Mouse (Mus musculus): Measurements from ENCODE around the gene Unc5b. TPM values are rescaled to one million over a fixed set of nuclear protein-coding genes. Genes with fewer than 3 reads are reported as not detected.
"Not testable (repeated sequence)": the region's sequence is repeated elsewhere in the genome, so short reads cannot be mapped to it uniquely, and the experiment has no call there.

Unc5b gene
- total and polyA plus RNA-seq, 3 experiments = 0.04 to 0.21 (median 0.06) TPM

DNA sequence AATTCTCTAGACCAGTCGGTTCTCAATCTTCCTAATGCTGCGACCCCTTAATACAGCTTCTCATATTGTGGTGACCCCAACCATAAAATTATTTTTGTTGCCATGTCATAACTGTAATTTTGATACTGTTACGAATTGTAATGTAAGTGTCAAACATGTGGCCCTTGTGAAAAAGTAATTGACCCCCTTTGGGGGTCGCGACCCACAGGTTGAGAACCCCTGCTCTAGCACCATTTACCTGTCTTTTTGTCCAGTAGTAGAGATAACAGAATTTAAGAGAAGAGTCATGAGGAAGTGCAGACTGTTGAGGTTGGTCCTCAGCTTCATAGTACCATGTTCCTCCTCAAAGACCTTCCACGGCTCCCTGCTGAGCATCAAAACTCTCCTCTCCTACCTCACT, 31.9 kb upstream of the Unc5b start:
- in situ Hi-C loops (cut with MboI; ENCODE audit: low pct_ligation_motif_present, low pct_unique_long_range_greater_than_20kb, low sequenced_read_pairs) = no loop called here
- Histone ChIP-seq H3K79me2 (replicated peaks; ENCODE audit: control insufficient read depth, extremely low read depth, insufficient read depth, poor library complexity, severe bottlenecking) (no peaks in the 10 kb centered on the region), H3K4me2 (ENCODE audit: insufficient read depth, low read depth, poor library complexity, severe bottlenecking) (no peak overlapping the region), H3K4me3 (replicated peaks in 1 of 3; ENCODE audit: low read depth in 2 of 3, low read length in 2 of 3, poor library complexity in 1 of 3) (no peak overlapping the region), H3K27me3 (replicated peaks) (peaks cover 85% of the 10 kb centered on the region), H3K9me3 (replicated peaks; ENCODE audit: low read length) (no peaks in the 10 kb centered on the region), H3K4me1 (ENCODE audit: control insufficient read depth in 1 of 2, insufficient read depth in 2 of 2) (no peaks in the 10 kb centered on the region), H3K9ac (ENCODE audit: insufficient read depth, low read depth) (no peak overlapping the region), H3K36me3 (replicated peaks in 1 of 2; ENCODE audit: control insufficient read depth in 1 of 2, insufficient read depth in 1 of 2, low read length in 1 of 2) (no peaks in the 10 kb centered on the region), H3K27ac (ENCODE audit: insufficient read depth, low read depth) (no peak overlapping the region)
- dilution Hi-C loops (cut with MboI; ENCODE audit: extremely low pct_ligation_motif_present, extremely low pct_unique_long_range_greater_than_20kb, low sequenced_read_pairs) = no loop called here
- TF ChIP-seq BHLHE40 (IDR thresholded peaks at IDR 0.05; ENCODE audit: low read depth, low read length) = no peak
- no peak for TF ChIP-seq SIN3A (IDR thresholded peaks at IDR 0.05; ENCODE audit: low read length)
- no peak for DNase-seq (ENCODE audit: extremely low read depth)

GRCm38 (mm10) chr10:60862477-60863293, 31.3 kb upstream of the Unc5b start:
- no peak overlapping the region for H3K27ac ChIP-seq (ENCODE audit: insufficient read depth, low read depth)
- 0 out of 2 replicates have a peak overlapping the region, but pooled peaks have one; percentile 5 for H3K4me2 ChIP-seq (ENCODE audit: insufficient read depth, low read depth, poor library complexity, severe bottlenecking)
- TF ChIP-seq KAT2A (IDR thresholded peaks at IDR 0.05; ENCODE audit: insufficient replicate concordance, low read length) = no peak
- no peak for TF ChIP-seq GABPA (IDR thresholded peaks at IDR 0.05; ENCODE audit: insufficient replicate concordance, low read depth, low read length)
- no peak for TF ChIP-seq MEF2A (IDR thresholded peaks at IDR 0.05; ENCODE audit: borderline replicate concordance, low read depth, low read length)
- TF ChIP-seq MAFK (IDR thresholded peaks at IDR 0.05; ENCODE audit: insufficient replicate concordance, low read length) = no peak
- TF ChIP-seq ZNF384 (IDR thresholded peaks at IDR 0.05; ENCODE audit: low read depth, low read length) = no peak
- TF ChIP-seq MAZ (IDR thresholded peaks at IDR 0.05; ENCODE audit: low read depth, low read length) = no peak
- no peak for TF ChIP-seq MAX (IDR thresholded peaks at IDR 0.05; ENCODE audit: low read length)
- TF ChIP-seq USF2 (conservative IDR thresholded peaks at IDR 0.05; ENCODE audit: low read depth, low read length) = no peak
- TF ChIP-seq CHD1 (IDR thresholded peaks at IDR 0.05; ENCODE audit: low read depth, low read length) = no peak
- no peak for TF ChIP-seq TBP (conservative IDR thresholded peaks at IDR 0.05; ENCODE audit: low read depth, low read length)
- no peak for TF ChIP-seq USF1 (IDR thresholded peaks at IDR 0.05; ENCODE audit: low read depth, low read length)
- no peak for TF ChIP-seq MXI1 (IDR thresholded peaks at IDR 0.05; ENCODE audit: low read depth, low read length)
- TF ChIP-seq NELFE (IDR thresholded peaks at IDR 0.05; ENCODE audit: low read depth, low read length) = no peak
- no peak for TF ChIP-seq ELF1 (IDR thresholded peaks at IDR 0.05; ENCODE audit: low read depth, low read length)
- TF ChIP-seq IRF4 (IDR thresholded peaks at IDR 0.05; ENCODE audit: low read depth, low read length) = no peak
- no peak for TF ChIP-seq CTCF (conservative IDR thresholded peaks at IDR 0.05 in 1 of 2, IDR thresholded peaks at IDR 0.05 in 1 of 2; ENCODE audit: low read depth in 2 of 2, low read length in 2 of 2)
- TF ChIP-seq ZC3H11A (IDR thresholded peaks at IDR 0.05; ENCODE audit: low read depth, low read length) = no peak
- TF ChIP-seq POLR2A (IDR thresholded peaks at IDR 0.05; ENCODE audit: low read depth, low read length) = no peak
- no peak for TF ChIP-seq EP300 (IDR thresholded peaks at IDR 0.05; ENCODE audit: low read length)
- TF ChIP-seq E2F4 (IDR thresholded peaks at IDR 0.05; ENCODE audit: insufficient replicate concordance, low read depth, low read length) = no peak
- no peaks in the 10 kb centered on the region for H3K79me2 ChIP-seq (replicated peaks; ENCODE audit: control insufficient read depth, extremely low read depth, insufficient read depth, poor library complexity, severe bottlenecking)
- H3K4me3 ChIP-seq (replicated peaks in 1 of 3; ENCODE audit: low read depth in 2 of 3, low read length in 2 of 3, poor library complexity in 1 of 3) = no peak overlapping the region
- no peaks in the 10 kb centered on the region for H3K9me3 ChIP-seq (replicated peaks; ENCODE audit: low read length)
- no peak overlapping the region for H3K9ac ChIP-seq (ENCODE audit: insufficient read depth, low read depth)
- DNase-seq (ENCODE audit: extremely low read depth) = no peak
- in situ Hi-C loops (cut with MboI; ENCODE audit: low pct_ligation_motif_present, low pct_unique_long_range_greater_than_20kb, low sequenced_read_pairs) (no loop called here), dilution Hi-C loops (cut with MboI; ENCODE audit: extremely low pct_ligation_motif_present, extremely low pct_unique_long_range_greater_than_20kb, low sequenced_read_pairs) (no loop called here)
- H3K4me1 ChIP-seq (ENCODE audit: control insufficient read depth in 1 of 2, insufficient read depth in 2 of 2) = no peaks in the 10 kb centered on the region
- no peaks in the 10 kb centered on the region for H3K36me3 ChIP-seq (replicated peaks in 1 of 2; ENCODE audit: control insufficient read depth in 1 of 2, insufficient read depth in 1 of 2, low read length in 1 of 2)
- peaks cover 85% of the 10 kb centered on the region for H3K27me3 ChIP-seq (replicated peaks)

GRCm38 (mm10) chr10:60845271-60845670, 13.9 kb upstream of the Unc5b start:
- dilution Hi-C loops (cut with MboI; ENCODE audit: extremely low pct_ligation_motif_present, extremely low pct_unique_long_range_greater_than_20kb, low sequenced_read_pairs); H3K27ac ChIP-seq (ENCODE audit: insufficient read depth, low read depth); H3K36me3 ChIP-seq (replicated peaks in 1 of 2; ENCODE audit: control insufficient read depth in 1 of 2, insufficient read depth in 1 of 2, low read length in 1 of 2); H3K4me1 ChIP-seq (ENCODE audit: control insufficient read depth in 1 of 2, insufficient read depth in 2 of 2); H3K4me3 ChIP-seq (replicated peaks in 1 of 3; ENCODE audit: low read depth in 2 of 3, low read length in 2 of 3, poor library complexity in 1 of 3); DNase-seq (ENCODE audit: extremely low read depth); in situ Hi-C loops (cut with MboI; ENCODE audit: low pct_ligation_motif_present, low pct_unique_long_range_greater_than_20kb, low sequenced_read_pairs); H3K4me2 ChIP-seq (ENCODE audit: insufficient read depth, low read depth, poor library complexity, severe bottlenecking); H3K79me2 ChIP-seq (replicated peaks; ENCODE audit: control insufficient read depth, extremely low read depth, insufficient read depth, poor library complexity, severe bottlenecking); H3K9ac ChIP-seq (ENCODE audit: insufficient read depth, low read depth): not testable (repeated sequence)
- H3K27me3 ChIP-seq (replicated peaks) = peaks cover 69% of the 10 kb centered on the region
- peaks cover 12% of the 10 kb centered on the region for H3K9me3 ChIP-seq (replicated peaks; ENCODE audit: low read length)
